Mouse (Mus musculus) midbrain, embryonic 16.5 days (tissue): ENCODE measurements around the gene Adamts12. TPM values are rescaled to one million over a fixed set of nuclear protein-coding genes. Genes with fewer than 3 reads are reported as not detected.

ENCODE experiments used
- ATAC-seq: fragments of 200-750 bp; cut with Nextera tagmentation; 2 replicates; pipeline ENCODE4 v1.8.0; 2017; ENCODE audit warnings: moderate TSS enrichment
- H3K27ac ChIP-seq: fragments of 300-500 bp; sonication (generic); 2 replicates; pipeline ENCODE4 v1.5.1; 2014; ENCODE audit warnings: mild to moderate bottlenecking, low read length, mixed read lengths
- H3K27me3 ChIP-seq: fragments of 300-500 bp; sonication (generic); 2 replicates; pipeline ENCODE4 v1.6.1; 2014; ENCODE audit warnings: low read depth, low read length, mixed read lengths; ENCODE audit not compliant: control insufficient read depth, insufficient read depth
- H3K36me3 ChIP-seq: fragments of 300-500 bp; sonication (generic); 2 replicates; pipeline ENCODE4 v1.6.1; 2014; ENCODE audit warnings: mild to moderate bottlenecking, low read length, moderate library complexity, mixed read lengths; ENCODE audit not compliant: control insufficient read depth, insufficient read depth
- H3K4me1 ChIP-seq: fragments of 300-500 bp; sonication (generic); 2 replicates; pipeline ENCODE4 v1.6.1; 2014; ENCODE audit warnings: mild to moderate bottlenecking, low read length, mixed read lengths; ENCODE audit not compliant: control insufficient read depth, insufficient read depth
- H3K4me2 ChIP-seq: fragments of 300-500 bp; sonication (generic); 2 replicates; pipeline ENCODE4 v1.6.1; 2014; ENCODE audit warnings: mild to moderate bottlenecking, low read length, mixed read lengths
- H3K4me3 ChIP-seq: fragments of 300-500 bp; sonication (generic); 2 replicates; pipeline ENCODE4 v1.5.1; 2014; ENCODE audit warnings: low read depth, mild to moderate bottlenecking, low read length, moderate library complexity, mixed read lengths
- H3K9ac ChIP-seq: fragments of 300-500 bp; sonication (generic); 2 replicates; pipeline ENCODE4 v1.6.1; 2014; ENCODE audit warnings: low read depth, low read length, mixed read lengths
- H3K9me3 ChIP-seq: fragments of 300-500 bp; sonication (generic); replicated peaks from 2 replicates; pipeline ENCODE4 v1.6.1; 2014; ENCODE audit warnings: mild to moderate bottlenecking, low read length, mixed read lengths; ENCODE audit not compliant: control insufficient read depth, poor library complexity, severe bottlenecking
- WGBS: fragments of 180-500 bp; shearing (Covaris S2); extraction: QIAGEN DNeasy Blood & Tissue Kit; methylation state at CpG from one replicate; pipeline ENCODE4 v1.1.7; 2014; 5-methylcytosine and 5-hydroxymethylcytosine counted together
- polyA plus RNA-seq: library from polyadenylated mRNA; unstranded; fragments of >200 nt; fragmentation: Nextera tagmentation; extraction: Ambion mirVana; gene quantifications from 2 replicates; pipeline ENCODE4 v1.2.1, GENCODE M21; 2015

Gene Adamts12
- polyA plus RNA-seq, 1 experiment from 2014 or later = 1.1 TPM

GRCm38 (mm10) chr15:11174842-11175241 is 110.3 kb downstream of the Adamts12 start:
- H3K4me1 ChIP-seq = peaks cover 2% of the 10 kb centered on the region; the same call in 1 of the 2 replicates
- H3K9ac ChIP-seq = no peak overlapping the region
- no peak overlapping the region for H3K4me3 ChIP-seq
- H3K4me2 ChIP-seq = no peak overlapping the region
- WGBS = 82% methylated on average over 13 of the region's 13 CpGs
- H3K9me3 ChIP-seq = no peaks in the 10 kb centered on the region
- 0 out of 2 replicates have a peak, but pooled peaks have one; percentile 20 for ATAC-seq
- no peaks in the 10 kb centered on the region for H3K36me3 ChIP-seq
- H3K27me3 ChIP-seq = no peaks in the 10 kb centered on the region
- H3K27ac ChIP-seq = no peak overlapping the region

GRCm38 (mm10) chr15:11177448-11177847 is 112.9 kb downstream of the Adamts12 start:
- 38% methylated on average over 9 of the region's 9 CpGs for WGBS
- Histone ChIP-seq H3K4me1 (peaks cover 2% of the 10 kb centered on the region; the same call in 1 of the 2 replicates), H3K9me3 (no peaks in the 10 kb centered on the region), H3K27me3 (no peaks in the 10 kb centered on the region), H3K4me2 (no peak overlapping the region), H3K36me3 (no peaks in the 10 kb centered on the region), H3K4me3 (no peak overlapping the region), H3K9ac (no peak overlapping the region), H3K27ac (no peak overlapping the region; the same call in 1 of the 2 replicates)
- peak; percentile 23; the same call in 1 of the 2 replicates for ATAC-seq

- Histone ChIP-seq H3K4me3 (no peak overlapping the region), H3K9me3 (no peaks in the 10 kb centered on the region), H3K36me3 (no peaks in the 10 kb centered on the region), H3K4me2 (no peak overlapping the region), H3K27me3 (no peaks in the 10 kb centered on the region), H3K9ac (no peak overlapping the region), H3K27ac (peak overlapping the region; percentile 15; the same call in 1 of the 2 replicates), H3K4me1 (peaks cover 2% of the 10 kb centered on the region; the same call in 1 of the 2 replicates)
- peak; percentile 77 for ATAC-seq
- 49% methylated on average over 2 of the region's 2 CpGs for WGBS
These were observed 115.2 kb downstream of the Adamts12 start for GRCm38 (mm10) chr15:11179751-11180169.

GRCm38 (mm10) chr15:11186711-11187110 is 122.1 kb downstream of the Adamts12 start:
- H3K9me3 ChIP-seq = no peaks in the 10 kb centered on the region
- no peaks in the 10 kb centered on the region for H3K27me3 ChIP-seq
- H3K4me1 ChIP-seq = no peaks in the 10 kb centered on the region
- no peaks in the 10 kb centered on the region for H3K36me3 ChIP-seq
- H3K4me3 ChIP-seq = no peak overlapping the region
- no peak overlapping the region for H3K27ac ChIP-seq
- no peak for ATAC-seq
- no peak overlapping the region for H3K9ac ChIP-seq
- no peak overlapping the region for H3K4me2 ChIP-seq
- WGBS = 74% methylated on average over 4 of the region's 4 CpGs

- H3K4me3 ChIP-seq = no peak overlapping the region
- no peaks in the 10 kb centered on the region for H3K9me3 ChIP-seq
- H3K9ac ChIP-seq = no peak overlapping the region
- no peak overlapping the region for H3K4me2 ChIP-seq
- 91% methylated on average over 4 of the region's 4 CpGs for WGBS
- H3K27ac ChIP-seq = no peak overlapping the region
- no peak for ATAC-seq
- no peaks in the 10 kb centered on the region for H3K36me3 ChIP-seq
- no peaks in the 10 kb centered on the region for H3K27me3 ChIP-seq
- H3K4me1 ChIP-seq = no peaks in the 10 kb centered on the region
These were observed 125.9 kb downstream of the Adamts12 start for GRCm38 (mm10) chr15:11190447-11190846.

GRCm38 (mm10) chr15:11192762-11193161 is 128.2 kb downstream of the Adamts12 start:
- no peak overlapping the region for H3K4me2 ChIP-seq
- WGBS = 82% methylated on average over 2 of the region's 2 CpGs
- no peaks in the 10 kb centered on the region for H3K9me3 ChIP-seq
- no peak overlapping the region for H3K9ac ChIP-seq
- no peak overlapping the region for H3K4me3 ChIP-seq
- H3K27ac ChIP-seq = no peak overlapping the region
- no peak for ATAC-seq
- no peaks in the 10 kb centered on the region for H3K36me3 ChIP-seq
- H3K4me1 ChIP-seq = no peaks in the 10 kb centered on the region
- H3K27me3 ChIP-seq = no peaks in the 10 kb centered on the region

GRCm38 (mm10) chr15:11197051-11197450 is 132.5 kb downstream of the Adamts12 start:
- no peaks in the 10 kb centered on the region for H3K27me3 ChIP-seq
- H3K4me1 ChIP-seq = no peaks in the 10 kb centered on the region
- no peak overlapping the region for H3K27ac ChIP-seq
- no peak overlapping the region for H3K4me3 ChIP-seq
- 87% methylated on average over 6 of the region's 6 CpGs for WGBS
- no peak overlapping the region for H3K9ac ChIP-seq
- no peaks in the 10 kb centered on the region for H3K36me3 ChIP-seq
- H3K9me3 ChIP-seq = no peaks in the 10 kb centered on the region
- ATAC-seq = no peak
- no peak overlapping the region for H3K4me2 ChIP-seq

GRCm38 (mm10) chr15:11198246-11198795 is 133.7 kb downstream of the Adamts12 start:
- Histone ChIP-seq H3K4me1 (no peaks in the 10 kb centered on the region), H3K36me3 (no peaks in the 10 kb centered on the region), H3K27ac (no peak overlapping the region), H3K9ac (no peak overlapping the region), H3K27me3 (no peaks in the 10 kb centered on the region), H3K4me3 (no peak overlapping the region), H3K4me2 (no peak overlapping the region), H3K9me3 (no peaks in the 10 kb centered on the region)
- WGBS = 74% methylated on average over 7 of the region's 7 CpGs
- ATAC-seq = no peak

- Histone ChIP-seq H3K4me1 (no peaks in the 10 kb centered on the region), H3K4me3 (no peak overlapping the region), H3K27ac (no peak overlapping the region), H3K9ac (no peak overlapping the region), H3K9me3 (no peaks in the 10 kb centered on the region), H3K4me2 (no peak overlapping the region), H3K36me3 (no peaks in the 10 kb centered on the region), H3K27me3 (no peaks in the 10 kb centered on the region)
- WGBS = 85% methylated on average over 6 of the region's 6 CpGs
- ATAC-seq = no peak
These were observed 138.5 kb downstream of the Adamts12 start for GRCm38 (mm10) chr15:11203084-11203483.
